Mouse (Mus musculus): Measurements from ENCODE around the gene Maz. TPM values are rescaled to one million over a fixed set of nuclear protein-coding genes. Genes with fewer than 3 reads are reported as not detected.

Maz gene
- polyA plus RNA-seq, 1 experiment from 2014 or later, result 63.1 TPM

DNA sequence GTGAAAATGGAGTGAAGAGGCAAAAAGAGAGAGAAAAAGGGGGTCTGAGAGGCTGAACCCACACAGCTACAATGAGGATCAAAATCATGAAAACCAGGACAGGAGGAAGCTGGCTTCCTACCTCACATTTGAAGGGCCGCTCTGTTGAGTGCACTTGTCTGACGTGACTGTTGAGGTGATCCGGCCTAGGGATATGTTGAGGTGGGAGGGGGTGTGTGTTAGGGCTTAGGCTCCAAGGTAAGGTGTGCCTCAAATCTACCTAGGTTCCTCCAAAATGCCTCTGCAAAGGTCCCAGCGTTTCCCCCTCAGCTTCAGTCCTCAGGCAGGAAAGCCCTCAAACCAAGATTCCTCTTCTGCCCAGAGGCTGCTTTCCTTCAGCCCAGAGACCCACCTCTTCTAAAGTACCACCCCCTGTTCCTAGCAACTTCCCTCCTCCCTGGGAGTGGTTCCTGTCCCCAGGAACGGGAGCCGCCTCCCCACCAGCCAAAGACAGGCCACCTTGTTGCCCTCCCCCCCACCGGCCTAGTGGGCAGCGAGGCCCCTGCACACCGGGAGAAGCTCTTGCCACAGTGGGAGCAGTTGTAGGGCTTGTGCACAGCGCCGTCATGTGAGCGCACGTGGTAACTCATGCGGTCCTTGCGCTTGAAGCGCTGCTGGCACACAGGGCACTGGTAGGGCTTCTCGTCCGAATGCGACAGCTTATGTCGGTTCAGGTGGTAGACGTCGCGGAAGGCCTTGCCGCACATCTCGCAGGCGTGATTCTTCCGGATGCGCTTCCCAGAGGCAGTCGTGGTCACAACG, 1.9 kb downstream of the Maz start:
- WGBS, result 2% methylated on average over 30 of the region's 30 CpGs
- ATAC-seq (replicated peaks; ENCODE audit: insufficient number of reproducible peaks, low FRiP score, low TSS enrichment, low read depth), result no peak
- Histone ChIP-seq H3K4me2 (ENCODE audit: low read depth, low read length) (peak overlapping the region; percentile 97), H3K27me3 (ENCODE audit: control insufficient read depth, insufficient read depth, low read length) (no peaks in the 10 kb centered on the region), H3K9ac (replicated peaks; ENCODE audit: low read length) (peak overlapping the region; percentile 100), H3K4me1 (ENCODE audit: control insufficient read depth, insufficient read depth, low read length) (peaks cover 18% of the 10 kb centered on the region), H3K9me3 (replicated peaks; ENCODE audit: control insufficient read depth, low read length) (no peaks in the 10 kb centered on the region), H3K4me3 (ENCODE audit: low read depth, low read length) (peak overlapping the region; percentile 99), H3K36me3 (replicated peaks; ENCODE audit: control insufficient read depth, insufficient read depth, low read depth, low read length) (peaks cover 6% of the 10 kb centered on the region), H3K27ac (replicated peaks; ENCODE audit: low read depth, low read length) (peak overlapping the region; percentile 98)
- peak; percentile 83 for DNase-seq (ENCODE audit: low spot score)

DNA sequence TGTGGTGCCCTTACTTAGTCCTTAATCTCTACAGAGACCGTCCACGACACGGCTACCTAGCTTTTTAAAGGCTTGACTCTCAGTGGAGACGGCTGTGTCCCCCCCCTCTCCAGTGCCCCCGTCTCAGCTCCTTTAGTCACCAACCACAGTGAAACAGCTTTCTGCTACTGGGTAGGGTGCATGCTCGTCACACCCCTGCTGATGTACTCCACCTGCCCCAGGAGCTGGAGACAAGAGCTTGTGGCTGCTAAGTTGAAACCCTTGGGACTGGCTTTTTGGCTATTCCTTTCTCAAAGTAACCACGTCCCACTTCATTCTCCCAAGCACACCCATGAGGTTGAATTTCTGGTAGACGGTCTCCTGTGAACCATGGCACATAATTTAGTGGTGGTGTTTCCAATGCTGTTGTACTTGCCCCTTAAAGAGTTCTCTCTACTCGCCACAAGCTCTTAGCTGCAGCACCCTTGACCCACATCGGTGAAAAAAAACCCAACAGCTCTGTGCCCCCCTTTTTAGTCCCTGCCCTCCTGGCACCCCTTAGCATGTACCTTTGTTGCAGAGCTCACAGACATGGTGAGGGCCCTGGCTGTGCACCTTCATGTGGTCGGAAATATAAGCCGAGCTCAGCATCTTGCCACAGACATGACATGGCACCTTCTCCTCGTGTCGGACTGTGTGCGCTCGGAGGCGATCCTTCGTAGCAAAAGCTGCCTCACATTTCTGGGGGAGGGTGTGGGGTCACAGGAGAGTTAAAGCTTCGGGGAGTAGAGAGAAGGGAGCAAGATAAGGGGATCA, 2.7 kb downstream of the Maz start:
- 34% methylated on average over 19 of the region's 19 CpGs for WGBS
- H3K27ac ChIP-seq (replicated peaks; ENCODE audit: low read depth, low read length), result no peak overlapping the region
- peak overlapping the region; percentile 97 for H3K4me2 ChIP-seq (ENCODE audit: low read depth, low read length)
- H3K36me3 ChIP-seq (replicated peaks; ENCODE audit: control insufficient read depth, insufficient read depth, low read depth, low read length), result peaks cover 6% of the 10 kb centered on the region
- DNase-seq (ENCODE audit: low spot score) (no peak), ATAC-seq (replicated peaks; ENCODE audit: insufficient number of reproducible peaks, low FRiP score, low TSS enrichment, low read depth) (no peak)
- H3K27me3 ChIP-seq (ENCODE audit: control insufficient read depth, insufficient read depth, low read length), result no peaks in the 10 kb centered on the region
- peaks cover 18% of the 10 kb centered on the region for H3K4me1 ChIP-seq (ENCODE audit: control insufficient read depth, insufficient read depth, low read length)
- peak overlapping the region; percentile 99 for H3K4me3 ChIP-seq (ENCODE audit: low read depth, low read length)
- no peaks in the 10 kb centered on the region for H3K9me3 ChIP-seq (replicated peaks; ENCODE audit: control insufficient read depth, low read length)
- H3K9ac ChIP-seq (replicated peaks; ENCODE audit: low read length), result peak overlapping the region; percentile 100

DNA sequence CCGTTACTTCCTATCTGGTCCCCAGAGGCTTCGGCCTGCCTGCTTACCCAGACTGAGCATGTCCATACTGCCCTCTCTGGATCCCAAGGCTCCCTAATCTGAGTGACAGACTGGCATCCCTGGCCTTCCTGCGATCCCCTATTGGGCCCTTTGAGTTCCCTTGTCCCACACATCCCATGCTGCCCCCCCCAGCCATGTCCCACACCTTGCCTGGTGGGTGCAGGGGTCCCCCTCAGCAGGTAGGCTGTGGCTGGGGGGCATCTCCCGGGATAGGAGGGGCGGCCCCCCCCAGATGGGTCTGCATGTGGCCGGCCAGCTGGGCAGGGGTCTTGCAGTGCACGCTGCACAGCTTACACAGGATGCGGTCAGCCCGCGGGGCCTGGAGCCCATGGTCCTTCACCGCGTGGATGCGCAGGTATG, 3.6 kb downstream of the Maz start:
- Histone ChIP-seq H3K4me1 (ENCODE audit: control insufficient read depth, insufficient read depth, low read length) (peaks cover 18% of the 10 kb centered on the region), H3K4me3 (ENCODE audit: low read depth, low read length) (peak overlapping the region; percentile 99), H3K9ac (replicated peaks; ENCODE audit: low read length) (peak overlapping the region; percentile 100), H3K4me2 (ENCODE audit: low read depth, low read length) (peak overlapping the region; percentile 97), H3K27me3 (ENCODE audit: control insufficient read depth, insufficient read depth, low read length) (no peaks in the 10 kb centered on the region), H3K9me3 (replicated peaks; ENCODE audit: control insufficient read depth, low read length) (no peaks in the 10 kb centered on the region), H3K36me3 (replicated peaks; ENCODE audit: control insufficient read depth, insufficient read depth, low read depth, low read length) (peaks cover 4% of the 10 kb centered on the region), H3K27ac (replicated peaks; ENCODE audit: low read depth, low read length) (peak overlapping the region; percentile 20; the same call in 1 of the 2 replicates)
- WGBS, result 82% methylated on average over 13 of the region's 13 CpGs
- DNase-seq (ENCODE audit: low spot score) (no peak), ATAC-seq (replicated peaks; ENCODE audit: insufficient number of reproducible peaks, low FRiP score, low TSS enrichment, low read depth) (no peak)

DNA sequence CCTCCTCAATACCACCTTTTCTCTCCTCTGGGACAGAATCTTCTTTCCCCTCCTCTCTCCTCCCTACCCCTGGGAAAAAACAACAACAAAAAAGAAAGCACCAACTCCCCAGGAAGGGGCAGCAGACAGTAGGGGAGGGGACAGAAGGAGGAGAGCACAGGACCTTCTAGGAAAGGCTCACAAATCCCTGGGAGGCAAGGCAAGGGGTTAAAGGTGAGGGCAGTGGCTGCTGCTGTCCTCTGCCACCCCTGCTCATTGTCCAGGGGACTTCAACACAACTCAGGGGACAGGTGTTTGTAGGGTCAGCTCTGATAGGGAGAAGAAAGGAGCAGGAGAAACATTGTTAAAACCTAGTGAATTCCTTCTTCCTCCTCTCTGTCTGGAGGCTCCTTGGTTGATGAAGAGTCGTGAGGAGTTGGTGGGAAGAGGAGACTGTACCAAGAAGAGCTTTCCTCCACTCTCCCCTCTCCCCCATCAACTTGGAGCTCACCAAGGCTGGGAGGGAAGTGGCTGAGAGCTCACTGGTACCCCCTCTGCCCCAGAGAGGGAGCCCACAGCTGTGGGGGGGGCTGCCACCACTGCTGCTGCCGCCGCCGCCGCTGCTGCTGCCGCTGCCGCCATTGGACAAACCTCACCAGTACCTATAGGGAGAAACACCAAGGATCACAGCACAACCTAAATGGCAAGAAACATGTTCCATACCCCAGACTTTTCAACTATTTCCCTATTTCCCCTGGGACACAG, 4.1 kb downstream of the Maz start:
- Histone ChIP-seq H3K27me3 (ENCODE audit: control insufficient read depth, insufficient read depth, low read length) (no peaks in the 10 kb centered on the region), H3K4me2 (ENCODE audit: low read depth, low read length) (no peak overlapping the region; the same call in 1 of the 2 replicates), H3K36me3 (replicated peaks; ENCODE audit: control insufficient read depth, insufficient read depth, low read depth, low read length) (peaks cover 4% of the 10 kb centered on the region), H3K9ac (replicated peaks; ENCODE audit: low read length) (peak overlapping the region; percentile 18), H3K27ac (replicated peaks; ENCODE audit: low read depth, low read length) (no peak overlapping the region; the same call in 1 of the 2 replicates), H3K4me1 (ENCODE audit: control insufficient read depth, insufficient read depth, low read length) (peaks cover 15% of the 10 kb centered on the region), H3K9me3 (replicated peaks; ENCODE audit: control insufficient read depth, low read length) (no peaks in the 10 kb centered on the region), H3K4me3 (ENCODE audit: low read depth, low read length) (no peak overlapping the region; the same call in 1 of the 2 replicates)
- WGBS, result 84% methylated on average over 7 of the region's 7 CpGs
- ATAC-seq (replicated peaks; ENCODE audit: insufficient number of reproducible peaks, low FRiP score, low TSS enrichment, low read depth) (no peak), DNase-seq (ENCODE audit: low spot score) (no peak)

DNA sequence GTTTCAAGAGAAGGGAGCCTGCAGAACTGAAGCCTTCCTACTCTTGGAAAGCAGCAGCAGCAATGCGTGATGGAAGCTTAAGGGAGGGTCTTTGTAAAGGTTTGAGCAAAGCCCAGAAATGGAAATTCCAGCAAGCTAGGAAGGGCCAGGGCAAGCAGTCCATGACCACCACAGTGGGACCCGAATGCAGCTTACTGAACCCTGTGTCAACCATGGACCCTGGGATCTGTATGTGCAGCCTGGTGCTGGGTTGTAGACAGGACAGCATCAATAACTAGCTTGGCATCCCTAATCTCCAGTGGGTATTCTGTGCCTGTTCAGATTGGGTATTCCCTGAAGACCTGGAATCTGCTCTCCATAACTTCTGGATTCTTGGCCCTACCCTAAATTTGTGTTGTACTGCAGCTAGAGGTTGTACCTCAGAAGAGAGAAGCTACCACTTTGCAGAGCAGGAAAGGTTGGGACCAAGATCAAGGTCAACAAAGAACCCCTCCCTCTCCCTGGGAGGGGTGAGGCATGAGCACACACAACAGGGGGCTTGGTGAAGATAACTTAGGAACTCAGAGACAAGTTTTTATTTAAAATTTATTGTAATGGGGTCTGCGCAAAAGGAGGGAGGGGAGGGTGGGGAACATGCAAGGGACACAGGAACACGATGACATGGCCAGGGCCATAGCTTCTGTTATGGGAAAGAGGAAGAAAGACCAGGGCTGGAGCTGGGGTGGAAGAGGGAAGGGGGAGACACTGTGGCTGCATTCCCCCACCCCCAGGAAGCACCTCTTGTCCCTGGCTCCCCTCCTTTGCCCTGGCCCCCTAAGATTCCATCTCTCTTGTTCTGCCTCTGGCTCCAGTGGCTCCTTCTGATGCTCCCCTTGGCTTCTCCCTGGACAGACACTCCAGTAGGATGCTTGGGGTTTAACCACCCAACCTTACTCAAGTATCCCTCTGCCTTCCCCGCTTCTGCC, 5.0 kb downstream of the Maz start:
- H3K4me2 ChIP-seq (ENCODE audit: low read depth, low read length), result peak overlapping the region; percentile 83
- 49% methylated on average over 5 of the region's 5 CpGs for WGBS
- peak overlapping the region; percentile 46 for H3K4me3 ChIP-seq (ENCODE audit: low read depth, low read length)
- no peaks in the 10 kb centered on the region for H3K9me3 ChIP-seq (replicated peaks; ENCODE audit: control insufficient read depth, low read length)
- H3K36me3 ChIP-seq (replicated peaks; ENCODE audit: control insufficient read depth, insufficient read depth, low read depth, low read length), result peaks cover 4% of the 10 kb centered on the region
- peak overlapping the region; percentile 74 for H3K9ac ChIP-seq (replicated peaks; ENCODE audit: low read length)
- DNase-seq (ENCODE audit: low spot score) (peak; percentile 49), ATAC-seq (replicated peaks; ENCODE audit: insufficient number of reproducible peaks, low FRiP score, low TSS enrichment, low read depth) (no peak)
- no peaks in the 10 kb centered on the region for H3K27me3 ChIP-seq (ENCODE audit: control insufficient read depth, insufficient read depth, low read length)
- peaks cover 15% of the 10 kb centered on the region for H3K4me1 ChIP-seq (ENCODE audit: control insufficient read depth, insufficient read depth, low read length)
- peak overlapping the region; percentile 62 for H3K27ac ChIP-seq (replicated peaks; ENCODE audit: low read depth, low read length)

DNA sequence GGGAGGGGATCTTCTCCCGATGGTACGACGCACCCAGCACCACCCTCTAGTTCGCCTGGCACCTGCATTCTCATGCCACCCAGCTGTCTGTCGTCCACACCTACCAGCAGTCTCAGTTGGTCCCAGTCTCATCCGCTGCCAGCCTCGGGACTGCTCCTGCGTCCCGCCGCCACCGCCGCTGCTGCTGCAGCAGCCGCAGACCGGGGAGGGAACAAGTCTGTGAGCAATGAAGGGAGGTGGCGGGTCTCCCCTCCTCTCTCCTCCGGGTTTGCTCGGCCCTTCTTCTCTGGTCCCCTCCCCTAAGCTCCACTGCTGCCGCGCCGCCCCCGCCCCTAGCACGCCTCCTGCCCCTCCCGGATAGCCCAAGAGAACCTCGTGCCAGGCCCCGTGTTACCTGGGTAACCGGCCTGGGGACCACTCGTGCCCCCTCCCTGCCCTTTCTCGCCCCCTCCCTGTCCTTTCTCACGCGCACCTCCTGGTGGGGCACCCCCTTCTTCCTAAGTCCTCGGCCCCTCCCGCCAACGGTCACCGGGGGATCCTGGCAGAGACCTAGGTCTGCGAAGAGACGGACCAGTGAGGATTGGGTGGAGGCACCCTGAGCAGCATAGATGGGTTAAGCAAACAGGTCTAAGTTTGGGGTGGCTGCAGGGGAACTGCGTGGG, 5.8 kb downstream of the Maz start, which contains the start of the genes Gm42742 and Prrt2:
Gene Gm42742, minus strand, starts transcription at position 197 of the 662 bp plus-strand sequence.
Gene Prrt2, minus strand, starts transcription at position 311 of the 662 bp plus-strand sequence.
- no peaks in the 10 kb centered on the region for H3K27me3 ChIP-seq (ENCODE audit: control insufficient read depth, insufficient read depth, low read length)
- no peaks in the 10 kb centered on the region for H3K9me3 ChIP-seq (replicated peaks; ENCODE audit: control insufficient read depth, low read length)
- H3K4me2 ChIP-seq (ENCODE audit: low read depth, low read length), result peak within 1 kb of the TSS; percentile 83
- WGBS, result 2% methylated on average over 37 of the region's 37 CpGs
- H3K4me3 ChIP-seq (ENCODE audit: low read depth, low read length), result peak within 1 kb of the TSS; percentile 46
- H3K27ac ChIP-seq (replicated peaks; ENCODE audit: low read depth, low read length), result peak within 1 kb of the TSS; percentile 62
- DNase-seq (ENCODE audit: low spot score) (peak; percentile 72), ATAC-seq (replicated peaks; ENCODE audit: insufficient number of reproducible peaks, low FRiP score, low TSS enrichment, low read depth) (0 out of 2 replicates have a peak, but pooled peaks have one; percentile 8)
- H3K4me1 ChIP-seq (ENCODE audit: control insufficient read depth, insufficient read depth, low read length), result peaks cover 15% of the 10 kb centered on the region
- peaks cover 4% of the 10 kb centered on the region for H3K36me3 ChIP-seq (replicated peaks; ENCODE audit: control insufficient read depth, insufficient read depth, low read depth, low read length)
- peak within 1 kb of the TSS; percentile 74 for H3K9ac ChIP-seq (replicated peaks; ENCODE audit: low read length)

All from embryonic facial prominence, embryonic 11.5 days (tissue).